Mouse (Mus musculus): ENCODE measurements around the gene Hnrnpf. TPM values are rescaled to one million over a fixed set of nuclear protein-coding genes. Genes with fewer than 3 reads are reported as not detected.

Hnrnpf gene
- total and polyA plus RNA-seq, 3 experiments, result 598 to 1,196 (median 790) TPM

GRCm38 (mm10) chr6:117956851-117957501, 56.9 kb downstream of the Hnrnpf start:
- Histone ChIP-seq H3K27me3 (replicated peaks) (peaks cover 21% of the 10 kb centered on the region), H3K36me3 (replicated peaks in 1 of 2; ENCODE audit: control insufficient read depth in 1 of 2, insufficient read depth in 1 of 2, low read length in 1 of 2) (no peaks in the 10 kb centered on the region), H3K79me2 (replicated peaks; ENCODE audit: control insufficient read depth, extremely low read depth, insufficient read depth, poor library complexity, severe bottlenecking) (no peaks in the 10 kb centered on the region), H3K4me3 (replicated peaks in 1 of 3; ENCODE audit: low read depth in 2 of 3, low read length in 2 of 3, poor library complexity in 1 of 3) (peak overlapping the region in 1 of 3 experiments; percentile 18), H3K9me3 (replicated peaks; ENCODE audit: low read length) (peaks cover 2% of the 10 kb centered on the region), H3K27ac (ENCODE audit: insufficient read depth, low read depth) (no peak overlapping the region), H3K9ac (ENCODE audit: insufficient read depth, low read depth) (no peak overlapping the region), H3K4me1 (ENCODE audit: control insufficient read depth in 1 of 2, insufficient read depth in 2 of 2) (peaks cover 3 to 4% of the 10 kb centered on the region in 2 experiments; a peak in 2 of 4 replicates), H3K4me2 (ENCODE audit: insufficient read depth, low read depth, poor library complexity, severe bottlenecking) (peak overlapping the region; percentile 59; the same call in 1 of the 2 replicates)
- in situ Hi-C loops (cut with MboI; ENCODE audit: low pct_ligation_motif_present, low pct_unique_long_range_greater_than_20kb, low sequenced_read_pairs), result no loop called here
- TF ChIP-seq POLR2A (IDR thresholded peaks at IDR 0.05; ENCODE audit: low read depth, low read length), result no peak
- peak in 1 of 2 experiments; percentile 5; a peak in 1 of 4 replicates for TF ChIP-seq CTCF (conservative IDR thresholded peaks at IDR 0.05 in 1 of 2, IDR thresholded peaks at IDR 0.05 in 1 of 2; ENCODE audit: low read depth in 2 of 2, low read length in 2 of 2)
- dilution Hi-C loops (cut with MboI; ENCODE audit: extremely low pct_ligation_motif_present, extremely low pct_unique_long_range_greater_than_20kb, low sequenced_read_pairs), result no loop called here
- DNase-seq (ENCODE audit: extremely low read depth), result no peak

- Histone ChIP-seq H3K4me2 (ENCODE audit: insufficient read depth, low read depth, poor library complexity, severe bottlenecking) (no peak overlapping the region), H3K4me1 (ENCODE audit: control insufficient read depth in 1 of 2, insufficient read depth in 2 of 2) (peaks cover 0 to 9% of the 10 kb centered on the region in 2 experiments; a peak in 2 of 4 replicates), H3K4me3 (replicated peaks in 1 of 3; ENCODE audit: low read depth in 2 of 3, low read length in 2 of 3, poor library complexity in 1 of 3) (no peak overlapping the region), H3K27ac (ENCODE audit: insufficient read depth, low read depth) (no peak overlapping the region), H3K36me3 (replicated peaks in 1 of 2; ENCODE audit: control insufficient read depth in 1 of 2, insufficient read depth in 1 of 2, low read length in 1 of 2) (no peaks in the 10 kb centered on the region), H3K9ac (ENCODE audit: insufficient read depth, low read depth) (no peak overlapping the region), H3K79me2 (replicated peaks; ENCODE audit: control insufficient read depth, extremely low read depth, insufficient read depth, poor library complexity, severe bottlenecking) (no peaks in the 10 kb centered on the region), H3K9me3 (replicated peaks; ENCODE audit: low read length) (peaks cover 11% of the 10 kb centered on the region), H3K27me3 (replicated peaks) (peaks cover 34% of the 10 kb centered on the region)
- in situ Hi-C loops (cut with MboI; ENCODE audit: low pct_ligation_motif_present, low pct_unique_long_range_greater_than_20kb, low sequenced_read_pairs), result no loop called here
- dilution Hi-C loops (cut with MboI; ENCODE audit: extremely low pct_ligation_motif_present, extremely low pct_unique_long_range_greater_than_20kb, low sequenced_read_pairs), result no loop called here
- DNase-seq (ENCODE audit: extremely low read depth), result peak; percentile 6
- TF ChIP-seq SMC3 (IDR thresholded peaks at IDR 0.05; ENCODE audit: low read depth, low read length) (peak; percentile 13; the same call in 1 of the 2 replicates), CTCF (conservative IDR thresholded peaks at IDR 0.05 in 1 of 2, IDR thresholded peaks at IDR 0.05 in 1 of 2; ENCODE audit: low read depth in 2 of 2, low read length in 2 of 2) (peak; percentile 13 to 43; a peak in 3 of 4 replicates), HCFC1 (IDR thresholded peaks at IDR 0.05; ENCODE audit: low read depth, low read length) (no peak)
Measured at GRCm38 (mm10) chr6:117963201-117963600, 63.1 kb downstream of the Hnrnpf start.

- peaks cover 0 to 9% of the 10 kb centered on the region in 2 experiments; a peak in 2 of 4 replicates for H3K4me1 ChIP-seq (ENCODE audit: control insufficient read depth in 1 of 2, insufficient read depth in 2 of 2)
- no peaks in the 10 kb centered on the region for H3K79me2 ChIP-seq (replicated peaks; ENCODE audit: control insufficient read depth, extremely low read depth, insufficient read depth, poor library complexity, severe bottlenecking)
- H3K9ac ChIP-seq (ENCODE audit: insufficient read depth, low read depth), result no peak overlapping the region
- dilution Hi-C loops (cut with MboI; ENCODE audit: extremely low pct_ligation_motif_present, extremely low pct_unique_long_range_greater_than_20kb, low sequenced_read_pairs) (no loop called here), in situ Hi-C loops (cut with MboI; ENCODE audit: low pct_ligation_motif_present, low pct_unique_long_range_greater_than_20kb, low sequenced_read_pairs) (no loop called here)
- H3K4me3 ChIP-seq (replicated peaks in 1 of 3; ENCODE audit: low read depth in 2 of 3, low read length in 2 of 3, poor library complexity in 1 of 3), result no peak overlapping the region
- TF ChIP-seq CHD1 (IDR thresholded peaks at IDR 0.05; ENCODE audit: low read depth, low read length), result no peak
- peak in 1 of 2 experiments; percentile 64; a peak in 2 of 4 replicates for TF ChIP-seq CTCF (conservative IDR thresholded peaks at IDR 0.05 in 1 of 2, IDR thresholded peaks at IDR 0.05 in 1 of 2; ENCODE audit: low read depth in 2 of 2, low read length in 2 of 2)
- no peak for TF ChIP-seq CHD2 (IDR thresholded peaks at IDR 0.05; ENCODE audit: low read length)
- 0 out of 2 replicates have a peak, but pooled peaks have one; percentile 12 for TF ChIP-seq MEF2A (IDR thresholded peaks at IDR 0.05; ENCODE audit: borderline replicate concordance, low read depth, low read length)
- peak; percentile 47 for TF ChIP-seq SMC3 (IDR thresholded peaks at IDR 0.05; ENCODE audit: low read depth, low read length)
- peak; percentile 58 for TF ChIP-seq RAD21 (IDR thresholded peaks at IDR 0.05; ENCODE audit: low read depth, low read length)
- no peaks in the 10 kb centered on the region for H3K36me3 ChIP-seq (replicated peaks in 1 of 2; ENCODE audit: control insufficient read depth in 1 of 2, insufficient read depth in 1 of 2, low read length in 1 of 2)
- no peak overlapping the region for H3K4me2 ChIP-seq (ENCODE audit: insufficient read depth, low read depth, poor library complexity, severe bottlenecking)
- peaks cover 11% of the 10 kb centered on the region for H3K9me3 ChIP-seq (replicated peaks; ENCODE audit: low read length)
- H3K27ac ChIP-seq (ENCODE audit: insufficient read depth, low read depth), result no peak overlapping the region
- peak; percentile 29 for DNase-seq (ENCODE audit: extremely low read depth)
- peaks cover 37% of the 10 kb centered on the region for H3K27me3 ChIP-seq (replicated peaks)
Measured at GRCm38 (mm10) chr6:117966729-117967128, 66.6 kb downstream of the Hnrnpf start.

Other genes with a start within 250 kb of the Hnrnpf start
- 19.7 and 21.7 TPM in 2 replicates for gene Zfp637, start 59.1 kb upstream of the Hnrnpf start, total RNA-seq (2012; rRNA removed)
- gene Zfp637, start 59.1 kb upstream of the Hnrnpf start, total RNA-seq (2014; rRNA removed), result 18.7 and 21.3 TPM in 2 replicates
- gene Zfp637, start 59.1 kb upstream of the Hnrnpf start, polyA plus RNA-seq (2012; ENCODE audit: insufficient read length, low read depth), result 11.9 and 12.5 TPM in 2 replicates
- gene Zfp239, start 38.2 kb upstream of the Hnrnpf start, total RNA-seq (2012; rRNA removed), result 13.1 and 16.2 TPM in 2 replicates
- gene Zfp239, start 38.2 kb upstream of the Hnrnpf start, total RNA-seq (2014; rRNA removed), result 19.6 and 20.4 TPM in 2 replicates
- 15.1 and 16.6 TPM in 2 replicates for gene Zfp239, start 38.2 kb upstream of the Hnrnpf start, polyA plus RNA-seq (2012; ENCODE audit: insufficient read length, low read depth)
- gene Fxyd4, start 37.4 kb downstream of the Hnrnpf start, total RNA-seq (2012; rRNA removed), result not detected in 2 replicates
- not detected in 2 replicates for gene Fxyd4, start 37.4 kb downstream of the Hnrnpf start, total RNA-seq (2014; rRNA removed)
- 0.55 TPM in 1 of 2 replicates, not detected in the other for gene Fxyd4, start 37.4 kb downstream of the Hnrnpf start, polyA plus RNA-seq (2012; ENCODE audit: insufficient read length, low read depth)
- gene Rasgef1a, start 111.1 kb downstream of the Hnrnpf start, total RNA-seq (2012; rRNA removed), result 0.13 TPM in 1 of 2 replicates, not detected in the other
- gene Rasgef1a, start 111.1 kb downstream of the Hnrnpf start, total RNA-seq (2014; rRNA removed), result not detected in 2 replicates
- gene Rasgef1a, start 111.1 kb downstream of the Hnrnpf start, polyA plus RNA-seq (2012; ENCODE audit: insufficient read length, low read depth), result not detected in 2 replicates
- 2.2 and 2.4 TPM in 2 replicates for gene Csgalnact2, start 238.8 kb downstream of the Hnrnpf start, total RNA-seq (2012; rRNA removed)
- 6.4 and 7.3 TPM in 2 replicates for gene Csgalnact2, start 238.8 kb downstream of the Hnrnpf start, total RNA-seq (2014; rRNA removed)
- 2.1 and 3.0 TPM in 2 replicates for gene Csgalnact2, start 238.8 kb downstream of the Hnrnpf start, polyA plus RNA-seq (2012; ENCODE audit: insufficient read length, low read depth)

All from CH12.LX (cell line).